Mouse (Mus musculus) splenic B cell, adult 2 months (primary cell): ENCODE measurements around the gene Tspyl1.
A peak's percentile ranks its signal among the peaks of the same experiment; 100 is the strongest.

Source experiments
- DNase-seq: peaks from one replicate; pipeline ENCODE4 v3.0.0-alpha.2; 2011; ENCODE audit warnings: low read depth, low spot score
- H3K27me3 ChIP-seq: 2 replicates; pipeline ENCODE4 v1.6.1; 2012; ENCODE audit warnings: mild to moderate bottlenecking, low read length, moderate library complexity, mixed read lengths; ENCODE audit not compliant: control insufficient read depth, poor library complexity, insufficient read depth, severe bottlenecking
- H3K36me3 ChIP-seq: 2 replicates; pipeline ENCODE4 v1.6.1; 2012; ENCODE audit warnings: mild to moderate bottlenecking, low read length, moderate library complexity, mixed read lengths; ENCODE audit not compliant: control insufficient read depth, poor library complexity, insufficient read depth, severe bottlenecking

The Tspyl1 gene

GRCm38 (mm10) chr10:34281211-34281961, 604 bp upstream of the Tspyl1 start:
- peak; percentile 26 for DNase-seq
- Histone ChIP-seq H3K36me3 (no peaks in the 10 kb centered on the region), H3K27me3 (no peaks in the 10 kb centered on the region)

GRCm38 (mm10) chr10:34282420-34283238, 639 bp downstream of the Tspyl1 start:
- no peaks in the 10 kb centered on the region for H3K36me3 ChIP-seq
- DNase-seq, result no peak

GRCm38 (mm10) chr10:34296911-34297298, 14.9 kb downstream of the Tspyl1 start:
- no peaks in the 10 kb centered on the region for H3K27me3 ChIP-seq
- H3K36me3 ChIP-seq, result no peaks in the 10 kb centered on the region; the same call in 1 of the 2 replicates
- DNase-seq, result no peak

More at GRCm38 (mm10) chr10:34282420-34283238, 639 bp downstream of the Tspyl1 start:
- no peaks in the 10 kb centered on the region for H3K27me3 ChIP-seq

GRCm38 (mm10) chr10:34297299-34297979, 15.4 kb downstream of the Tspyl1 start, which contains the start of gene Tspyl4:
Tspyl4 (plus strand) TSS chr10:34297442.
- no peaks in the 10 kb centered on the region; the same call in 1 of the 2 replicates for H3K36me3 ChIP-seq
- DNase-seq, result peak; percentile 97
- no peaks in the 10 kb centered on the region for H3K27me3 ChIP-seq

- no peaks in the 10 kb centered on the region for H3K27me3 ChIP-seq
- H3K36me3 ChIP-seq, result no peaks in the 10 kb centered on the region; the same call in 1 of the 2 replicates
- DNase-seq, result peak; percentile 6
These were observed 16.2 kb downstream of the Tspyl1 start for GRCm38 (mm10) chr10:34297980-34298753.

- no peak for DNase-seq
- H3K27me3 ChIP-seq, result no peaks in the 10 kb centered on the region
- no peaks in the 10 kb centered on the region; the same call in 1 of the 2 replicates for H3K36me3 ChIP-seq
These were observed 18.4 kb downstream of the Tspyl1 start for GRCm38 (mm10) chr10:34300368-34300767.

- Histone ChIP-seq H3K27me3 (no peaks in the 10 kb centered on the region), H3K36me3 (no peaks in the 10 kb centered on the region)
- DNase-seq, result no peak
These were observed 25.1 kb downstream of the Tspyl1 start for GRCm38 (mm10) chr10:34307070-34307469.

- no peak for DNase-seq
- no peaks in the 10 kb centered on the region for H3K27me3 ChIP-seq
- H3K36me3 ChIP-seq, result peaks cover 7% of the 10 kb centered on the region; the same call in 1 of the 2 replicates
These were observed 28.1 kb downstream of the Tspyl1 start for GRCm38 (mm10) chr10:34309915-34310685.

GRCm38 (mm10) chr10:34312536-34312935, 30.5 kb downstream of the Tspyl1 start:
- no peaks in the 10 kb centered on the region for H3K27me3 ChIP-seq
- peaks cover 7% of the 10 kb centered on the region; the same call in 1 of the 2 replicates for H3K36me3 ChIP-seq
- no peak for DNase-seq

GRCm38 (mm10) chr10:34316571-34317216, 34.7 kb downstream of the Tspyl1 start:
- DNase-seq, result peak; percentile 10
- Histone ChIP-seq H3K27me3 (no peaks in the 10 kb centered on the region), H3K36me3 (peaks cover 7% of the 10 kb centered on the region; the same call in 1 of the 2 replicates)

GRCm38 (mm10) chr10:34317217-34317606, 35.2 kb downstream of the Tspyl1 start:
- no peak for DNase-seq

GRCm38 (mm10) chr10:34320809-34321208, 38.8 kb downstream of the Tspyl1 start:
- Histone ChIP-seq H3K27me3 (no peaks in the 10 kb centered on the region), H3K36me3 (no peaks in the 10 kb centered on the region; the same call in 1 of the 2 replicates)
- DNase-seq, result no peak

More at GRCm38 (mm10) chr10:34317217-34317606, 35.2 kb downstream of the Tspyl1 start:
- no peaks in the 10 kb centered on the region for H3K27me3 ChIP-seq
- peaks cover 7% of the 10 kb centered on the region; the same call in 1 of the 2 replicates for H3K36me3 ChIP-seq

GRCm38 (mm10) chr10:34326701-34327100, 44.7 kb downstream of the Tspyl1 start:
- H3K36me3 ChIP-seq, result no peaks in the 10 kb centered on the region; the same call in 1 of the 2 replicates
- peak; percentile 62 for DNase-seq
- H3K27me3 ChIP-seq, result no peaks in the 10 kb centered on the region
